Mouse (Mus musculus): ENCODE measurements around the gene Gm10799. TPM values are rescaled to one million over a fixed set of nuclear protein-coding genes. Genes with fewer than 3 reads are reported as not detected.

The Gm10799 gene
- polyA plus RNA-seq, 1 experiment from 2014 or later: not detected

GRCm38 (mm10) chr2:104062665-104063064, 5.7 kb downstream of the Gm10799 start:
- H3K4me3 ChIP-seq (replicated peaks): no peak overlapping the region
- no peaks in the 10 kb centered on the region for H3K27me3 ChIP-seq
- H3K27ac ChIP-seq: no peak overlapping the region
- H3K4me1 ChIP-seq: no peaks in the 10 kb centered on the region
- no peak overlapping the region for H3K9ac ChIP-seq
- peaks cover 31% of the 10 kb centered on the region for H3K36me3 ChIP-seq
- no peaks in the 10 kb centered on the region for H3K9me3 ChIP-seq (replicated peaks)
- no peak overlapping the region for H3K4me2 ChIP-seq
- no peak for ATAC-seq (replicated peaks; ENCODE audit: low FRiP score)

- H3K36me3 ChIP-seq: peaks cover 31% of the 10 kb centered on the region
- H3K4me1 ChIP-seq: no peaks in the 10 kb centered on the region
- H3K9me3 ChIP-seq (replicated peaks): no peaks in the 10 kb centered on the region
- ATAC-seq (replicated peaks; ENCODE audit: low FRiP score): no peak
- no peak overlapping the region for H3K4me3 ChIP-seq (replicated peaks)
- WGBS: 96% methylated on average over 6 of the region's 6 CpGs
- no peaks in the 10 kb centered on the region for H3K27me3 ChIP-seq
- H3K27ac ChIP-seq: no peak overlapping the region
- H3K4me2 ChIP-seq: no peak overlapping the region
- H3K9ac ChIP-seq: no peak overlapping the region
Observed at GRCm38 (mm10) chr2:104060996-104061395, 7.4 kb downstream of the Gm10799 start.

GRCm38 (mm10) chr2:104059786-104060185, 8.6 kb downstream of the Gm10799 start:
- H3K27me3 ChIP-seq: no peaks in the 10 kb centered on the region
- no peak overlapping the region for H3K4me3 ChIP-seq (replicated peaks)
- H3K9ac ChIP-seq: no peak overlapping the region
- no peaks in the 10 kb centered on the region for H3K9me3 ChIP-seq (replicated peaks)
- ATAC-seq (replicated peaks; ENCODE audit: low FRiP score): no peak
- H3K4me2 ChIP-seq: no peak overlapping the region
- no peak overlapping the region for H3K27ac ChIP-seq
- H3K36me3 ChIP-seq: peaks cover 39% of the 10 kb centered on the region
- 65% methylated on average over 10 of the region's 10 CpGs for WGBS
- H3K4me1 ChIP-seq: no peaks in the 10 kb centered on the region

- no peaks in the 10 kb centered on the region for H3K4me1 ChIP-seq
- ATAC-seq (replicated peaks; ENCODE audit: low FRiP score): no peak
- no peak overlapping the region for H3K4me3 ChIP-seq (replicated peaks)
- H3K27me3 ChIP-seq: no peaks in the 10 kb centered on the region
- no peaks in the 10 kb centered on the region for H3K9me3 ChIP-seq (replicated peaks)
- WGBS: 88% methylated on average over 4 of the region's 4 CpGs
- no peak overlapping the region for H3K9ac ChIP-seq
- H3K4me2 ChIP-seq: no peak overlapping the region
- peaks cover 47% of the 10 kb centered on the region for H3K36me3 ChIP-seq
- no peak overlapping the region for H3K27ac ChIP-seq
Observed at GRCm38 (mm10) chr2:104058954-104059353, 9.4 kb downstream of the Gm10799 start.

- no peak overlapping the region for H3K9ac ChIP-seq
- H3K27ac ChIP-seq: no peak overlapping the region
- no peak for ATAC-seq (replicated peaks; ENCODE audit: low FRiP score)
- no peaks in the 10 kb centered on the region for H3K27me3 ChIP-seq
- no peak overlapping the region for H3K4me3 ChIP-seq (replicated peaks)
- no peak overlapping the region for H3K4me2 ChIP-seq
- H3K9me3 ChIP-seq (replicated peaks): no peaks in the 10 kb centered on the region
- WGBS: 92% methylated on average over 1 of the region's 1 CpGs
- peaks cover 53% of the 10 kb centered on the region for H3K36me3 ChIP-seq
- no peaks in the 10 kb centered on the region for H3K4me1 ChIP-seq
Observed at GRCm38 (mm10) chr2:104058381-104058780, 10.0 kb downstream of the Gm10799 start.

- H3K9ac ChIP-seq: no peak overlapping the region
- 0 out of 2 replicates have a peak overlapping the region, but pooled peaks have one; percentile 13 for H3K27ac ChIP-seq
- H3K4me3 ChIP-seq (replicated peaks): no peak overlapping the region
- H3K4me2 ChIP-seq: no peak overlapping the region
- no peaks in the 10 kb centered on the region for H3K27me3 ChIP-seq
- WGBS: 64% methylated on average over 1 of the region's 1 CpGs
- no peaks in the 10 kb centered on the region for H3K9me3 ChIP-seq (replicated peaks)
- H3K36me3 ChIP-seq: peaks cover 47% of the 10 kb centered on the region
- ATAC-seq (replicated peaks; ENCODE audit: low FRiP score): no peak
- H3K4me1 ChIP-seq: 0 out of 2 replicates have a peak, but pooled peaks cover 4% of the 10 kb centered on the region
Observed at GRCm38 (mm10) chr2:104044479-104045080, 23.8 kb downstream of the Gm10799 start.

- Histone ChIP-seq H3K9me3 (replicated peaks) (no peaks in the 10 kb centered on the region), H3K4me2 (no peak overlapping the region), H3K36me3 (peaks cover 48% of the 10 kb centered on the region), H3K27ac (0 out of 2 replicates have a peak overlapping the region, but pooled peaks have one; percentile 13), H3K27me3 (no peaks in the 10 kb centered on the region), H3K4me1 (0 out of 2 replicates have a peak, but pooled peaks cover 4% of the 10 kb centered on the region), H3K9ac (no peak overlapping the region), H3K4me3 (replicated peaks) (no peak overlapping the region)
- no peak for ATAC-seq (replicated peaks; ENCODE audit: low FRiP score)
- 33% methylated on average over 5 of the region's 5 CpGs for whole genome bisulfite sequencing
Observed at GRCm38 (mm10) chr2:104043624-104044478, 24.5 kb downstream of the Gm10799 start.

- Histone ChIP-seq H3K4me1 (0 out of 2 replicates have a peak, but pooled peaks cover 4% of the 10 kb centered on the region), H3K4me3 (replicated peaks) (no peak overlapping the region), H3K4me2 (no peak overlapping the region), H3K9me3 (replicated peaks) (no peaks in the 10 kb centered on the region), H3K36me3 (peaks cover 47% of the 10 kb centered on the region), H3K27ac (no peak overlapping the region), H3K27me3 (no peaks in the 10 kb centered on the region), H3K9ac (no peak overlapping the region)
- no peak for ATAC-seq (replicated peaks; ENCODE audit: low FRiP score)
- 93% methylated on average over 15 of the region's 15 CpGs for WGBS
Observed at GRCm38 (mm10) chr2:104042766-104043165, 25.6 kb downstream of the Gm10799 start.

GRCm38 (mm10) chr2:104041632-104042031, 26.7 kb downstream of the Gm10799 start:
- WGBS: 56% methylated on average over 5 of the region's 5 CpGs
- no peak overlapping the region for H3K4me3 ChIP-seq (replicated peaks)
- H3K36me3 ChIP-seq: peaks cover 53% of the 10 kb centered on the region
- no peak overlapping the region for H3K27ac ChIP-seq
- H3K4me2 ChIP-seq: no peak overlapping the region
- ATAC-seq (replicated peaks; ENCODE audit: low FRiP score): no peak
- H3K27me3 ChIP-seq: no peaks in the 10 kb centered on the region
- no peak overlapping the region for H3K9ac ChIP-seq
- H3K4me1 ChIP-seq: 0 out of 2 replicates have a peak, but pooled peaks cover 4% of the 10 kb centered on the region
- H3K9me3 ChIP-seq (replicated peaks): no peaks in the 10 kb centered on the region

- Histone ChIP-seq H3K9ac (no peak overlapping the region), H3K4me1 (no peaks in the 10 kb centered on the region), H3K36me3 (peaks cover 66% of the 10 kb centered on the region), H3K9me3 (replicated peaks) (no peaks in the 10 kb centered on the region), H3K4me2 (no peak overlapping the region), H3K4me3 (replicated peaks) (no peak overlapping the region), H3K27me3 (no peaks in the 10 kb centered on the region), H3K27ac (no peak overlapping the region)
- 78% methylated on average over 2 of the region's 2 CpGs for WGBS
- no peak for ATAC-seq (replicated peaks; ENCODE audit: low FRiP score)
Observed at GRCm38 (mm10) chr2:104038236-104038635, 30.1 kb downstream of the Gm10799 start.

- peaks cover 73% of the 10 kb centered on the region for H3K36me3 ChIP-seq
- WGBS: 78% methylated on average over 3 of the region's 3 CpGs
Observed at GRCm38 (mm10) chr2:104036316-104036715, 32.0 kb downstream of the Gm10799 start.

GRCm38 (mm10) chr2:104035595-104035994, 32.8 kb downstream of the Gm10799 start:
- H3K9me3 ChIP-seq (replicated peaks): no peaks in the 10 kb centered on the region
- H3K9ac ChIP-seq: no peak overlapping the region
- ATAC-seq (replicated peaks; ENCODE audit: low FRiP score): no peak
- H3K4me2 ChIP-seq: no peak overlapping the region
- H3K27ac ChIP-seq: no peak overlapping the region
- no peaks in the 10 kb centered on the region for H3K27me3 ChIP-seq
- no peak overlapping the region for H3K4me3 ChIP-seq (replicated peaks)
- peaks cover 69% of the 10 kb centered on the region for H3K36me3 ChIP-seq
- 86% methylated on average over 6 of the region's 6 CpGs for WGBS
- H3K4me1 ChIP-seq: no peaks in the 10 kb centered on the region

More at GRCm38 (mm10) chr2:104036316-104036715, 32.0 kb downstream of the Gm10799 start:
- H3K4me2 ChIP-seq: no peak overlapping the region
- H3K9me3 ChIP-seq (replicated peaks): no peaks in the 10 kb centered on the region
- H3K4me1 ChIP-seq: no peaks in the 10 kb centered on the region
- no peak overlapping the region for H3K4me3 ChIP-seq (replicated peaks)
- H3K27ac ChIP-seq: no peak overlapping the region
- H3K9ac ChIP-seq: no peak overlapping the region
- ATAC-seq (replicated peaks; ENCODE audit: low FRiP score): no peak
- H3K27me3 ChIP-seq: no peaks in the 10 kb centered on the region
